Mouse (Mus musculus): ENCODE data around the gene Lad1.

GRCm38 (mm10) chr1:135838626-135839025 lies 20.2 kb downstream of the Lad1 start:
- TF ChIP-seq CTCF (IDR thresholded peaks at IDR 0.05; ENCODE audit: extremely low read depth, insufficient read length, insufficient replicate concordance, low read depth, low read length) (no peak), POLR2A (IDR thresholded peaks at IDR 0.05; ENCODE audit: low read depth, low read length) (no peak)

Data from small intestine, adult 2 months (tissue).